Mouse (Mus musculus) inflammation-experienced regulatory T-cells (primary cell): ENCODE measurements around the gene Rbm31y. TPM values are rescaled to one million over a fixed set of nuclear protein-coding genes. Genes with fewer than 3 reads are reported as not detected.

ENCODE experiments used
- polyA plus RNA-seq, 2 experiments: library from polyadenylated mRNA; unstranded; fragments of 100-300 nt; shearing (Covaris generic); gene quantifications; one replicate each; pipeline ENCODE4 v1.2.1; 2017

The Rbm31y gene
- not detected for polyA plus RNA-seq

GRCm38 (mm10) chrY:17400461-17400860 lies at the start of gene Rbm31y:
TSS of gene Rbm31y (plus strand) at chrY:17400761.

